Mouse (Mus musculus) kidney, postnatal 0 days (tissue): ENCODE data around the gene Lhcgr. TPM values are rescaled to one million over a fixed set of nuclear protein-coding genes. Genes with fewer than 3 reads are reported as not detected.

ENCODE experiments used
- ATAC-seq: fragments of 200-750 bp; cut with Nextera tagmentation; replicated peaks from 2 replicates; pipeline ENCODE4 v1.8.0; 2017; ENCODE audit warnings: low read depth, moderate number of reproducible peaks, moderate TSS enrichment, moderate library complexity; ENCODE audit not compliant: low FRiP score
- DNase-seq: peaks from one replicate; pipeline ENCODE4 v3.0.0-alpha.2; 2016; ENCODE audit warnings: low spot score
- H3K27ac ChIP-seq: fragments of 300-500 bp; sonication (generic); 2 replicates; pipeline ENCODE4 v1.5.1; 2014; ENCODE audit warnings: mild to moderate bottlenecking
- H3K27me3 ChIP-seq: fragments of 300-500 bp; sonication (generic); 2 replicates; pipeline ENCODE4 v1.6.1; 2014; ENCODE audit warnings: low read length, mixed read lengths; ENCODE audit not compliant: insufficient read depth
- H3K36me3 ChIP-seq: fragments of 300-500 bp; sonication (generic); 2 replicates; pipeline ENCODE4 v1.6.1; 2014; ENCODE audit warnings: low read length, mixed read lengths; ENCODE audit not compliant: insufficient read depth
- H3K4me1 ChIP-seq: fragments of 300-500 bp; sonication (generic); replicated peaks from 2 replicates; pipeline ENCODE4 v1.6.1; 2014; ENCODE audit warnings: antibody characterized with exemption, low read length, mixed read lengths; ENCODE audit not compliant: insufficient read depth
- H3K4me2 ChIP-seq: fragments of 300-500 bp; sonication (generic); 2 replicates; pipeline ENCODE4 v1.6.1; 2014; ENCODE audit warnings: mild to moderate bottlenecking, low read length, moderate library complexity, mixed read lengths
- H3K4me3 ChIP-seq: fragments of 300-500 bp; sonication (generic); replicated peaks from 2 replicates; pipeline ENCODE4 v1.5.1; 2014; ENCODE audit warnings: low read depth, low read length
- H3K9ac ChIP-seq: fragments of 300-500 bp; sonication (generic); 2 replicates; pipeline ENCODE4 v1.6.1; 2014; ENCODE audit warnings: low read depth, low read length
- H3K9me3 ChIP-seq: fragments of 300-500 bp; sonication (generic); replicated peaks from 2 replicates; pipeline ENCODE4 v1.6.1; 2016; ENCODE audit warnings: low read length, inconsistent platforms, mixed read lengths
- CTCF ChIP-seq: IDR thresholded peaks from 2 replicates; pipeline ENCODE4 v1.5.1; 2016; ENCODE audit warnings: antibody characterized with exemption, low read depth, mild to moderate bottlenecking, moderate library complexity
- WGBS: fragments of 180-500 bp; shearing (Covaris S2); extraction: QIAGEN DNeasy Blood & Tissue Kit; methylation state at CpG from one replicate; pipeline ENCODE4 v1.1.7; 2014; 5-methylcytosine and 5-hydroxymethylcytosine counted together
- polyA plus RNA-seq: library from polyadenylated mRNA; unstranded; fragments of >200 nt; fragmentation: Nextera tagmentation; extraction: Ambion mirVana; gene quantifications from 2 replicates; pipeline ENCODE4 v1.2.1, GENCODE M21; 2015

Lhcgr gene
- polyA plus RNA-seq, 1 experiment from 2014 or later: 0.14 TPM

DNA sequence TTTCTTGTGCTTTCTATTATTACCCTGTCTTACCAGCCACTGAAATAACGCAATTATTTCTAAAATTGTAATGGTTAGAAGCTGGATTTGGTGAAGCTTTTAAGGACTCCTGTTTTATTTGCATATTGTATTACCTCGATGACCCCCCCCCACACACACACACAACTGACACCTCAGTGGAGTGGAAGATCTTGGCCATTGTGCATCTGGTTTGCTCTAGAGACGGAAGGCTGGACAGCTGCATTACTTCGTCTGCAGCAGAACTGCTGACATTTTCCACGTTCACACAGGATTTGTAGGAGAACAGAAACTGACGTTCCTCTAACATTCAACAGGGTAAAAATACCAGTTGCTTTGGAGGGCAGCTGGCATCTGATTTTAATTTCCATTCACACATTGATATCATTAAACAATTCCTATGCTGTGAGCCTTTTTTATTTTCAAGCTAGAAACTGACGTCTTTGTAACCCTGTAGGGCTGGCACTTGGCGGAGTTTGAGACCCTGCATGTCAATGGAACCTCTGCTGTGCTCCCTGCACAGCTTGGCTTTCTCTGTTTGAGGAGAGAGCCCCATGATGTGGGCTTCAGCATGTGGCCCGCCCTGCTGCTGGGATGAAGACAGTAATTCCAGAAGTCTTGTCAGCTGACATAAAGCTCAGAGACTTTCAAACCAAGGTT is 95.0 kb downstream of the Lhcgr start:
- H3K4me2 ChIP-seq: no peak overlapping the region
- H3K27ac ChIP-seq: no peak overlapping the region

DNA sequence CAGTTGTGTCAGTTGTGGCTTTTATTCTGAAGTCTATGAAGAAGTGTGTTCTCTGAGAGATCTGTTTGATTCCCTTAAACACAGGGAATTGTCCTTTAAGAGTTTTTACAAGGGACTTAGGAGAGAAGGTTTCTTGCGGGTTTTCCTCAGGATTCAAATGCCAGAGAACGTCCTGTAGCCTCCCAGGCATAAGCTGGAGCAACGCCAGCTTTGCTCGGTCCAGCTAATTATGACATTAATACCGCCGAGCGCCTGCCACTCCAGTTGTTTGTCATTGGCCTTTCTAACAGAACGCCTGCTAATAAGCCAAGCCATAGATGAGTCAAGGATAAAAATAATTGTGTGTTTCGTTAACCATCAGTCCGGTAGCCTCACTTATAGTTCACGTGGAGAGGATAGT is 103.6 kb downstream of the Lhcgr start:
- Histone ChIP-seq H3K27ac (no peak overlapping the region), H3K36me3 (no peaks in the 10 kb centered on the region), H3K27me3 (no peaks in the 10 kb centered on the region), H3K4me1 (no peaks in the 10 kb centered on the region), H3K9me3 (no peaks in the 10 kb centered on the region), H3K9ac (no peak overlapping the region), H3K4me3 (no peak overlapping the region), H3K4me2 (no peak overlapping the region)
- ATAC-seq (no peak), DNase-seq (no peak)
- TF ChIP-seq CTCF: no peak
- WGBS: 62% methylated on average over 11 of the region's 11 CpGs

More for the DNA sequence above, 95.0 kb downstream of the Lhcgr start:
- Histone ChIP-seq H3K9me3 (no peaks in the 10 kb centered on the region), H3K36me3 (no peaks in the 10 kb centered on the region), H3K9ac (no peak overlapping the region), H3K27me3 (no peaks in the 10 kb centered on the region), H3K4me3 (no peak overlapping the region), H3K4me1 (no peaks in the 10 kb centered on the region)
- 55% methylated on average over 9 of the region's 9 CpGs for WGBS
- no peak for DNase-seq
- no peak for TF ChIP-seq CTCF
- ATAC-seq: no peak

DNA sequence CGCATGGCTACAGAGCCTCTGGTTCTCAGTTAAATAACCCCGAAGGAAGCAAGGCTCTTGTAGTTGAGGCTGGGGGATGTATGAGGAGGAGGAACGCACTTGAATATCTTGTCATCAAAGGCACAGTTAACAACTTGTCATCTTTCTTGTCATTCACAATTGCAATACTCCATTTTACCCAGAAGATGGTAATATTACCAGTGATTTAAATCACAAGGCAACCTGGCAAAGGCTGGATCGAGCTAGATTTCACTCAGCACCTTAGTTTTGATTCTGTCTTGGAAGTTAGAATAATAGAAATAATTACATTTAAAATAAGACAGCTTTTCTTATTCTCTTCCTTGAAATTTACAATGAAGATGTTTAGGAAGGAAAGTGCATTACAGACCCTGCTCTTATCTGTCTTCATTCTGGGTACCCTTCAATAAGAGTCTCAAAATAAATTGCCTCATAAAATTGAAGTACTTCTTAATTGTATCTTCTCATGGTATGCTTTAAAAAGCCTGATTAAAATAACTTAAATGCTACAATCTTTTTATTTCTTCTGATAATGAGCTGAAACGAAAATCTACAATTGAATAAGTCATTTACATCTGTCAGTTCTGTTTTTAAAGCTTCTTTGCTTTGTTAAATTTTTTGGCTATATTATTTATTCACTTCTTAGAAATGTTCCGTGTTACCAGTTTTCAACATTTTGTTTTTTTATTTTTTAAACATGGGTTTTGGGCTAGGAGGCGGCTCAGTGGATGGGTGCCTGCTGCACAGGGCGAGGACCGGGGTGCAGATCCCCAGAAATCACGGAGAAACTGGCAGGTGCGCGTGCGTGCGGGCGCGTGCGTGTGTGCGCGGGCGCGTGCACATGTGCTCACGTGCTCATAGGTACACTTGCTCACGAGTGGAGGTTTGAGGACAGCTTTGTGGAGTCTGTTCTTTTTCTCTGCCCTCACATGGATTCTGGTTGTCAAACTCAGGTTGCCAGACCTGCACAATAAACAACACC is 116.2 kb downstream of the Lhcgr start:
- Histone ChIP-seq H3K9ac (no peak overlapping the region), H3K4me2 (no peak overlapping the region), H3K4me3 (no peak overlapping the region), H3K9me3 (no peaks in the 10 kb centered on the region), H3K27ac (no peak overlapping the region), H3K36me3 (no peaks in the 10 kb centered on the region), H3K27me3 (no peaks in the 10 kb centered on the region), H3K4me1 (no peaks in the 10 kb centered on the region)
- 89% methylated on average over 23 of the region's 23 CpGs for WGBS
- ATAC-seq (no peak), DNase-seq (no peak)
- no peak; the same call in 1 of the 2 replicates for TF ChIP-seq CTCF

DNA sequence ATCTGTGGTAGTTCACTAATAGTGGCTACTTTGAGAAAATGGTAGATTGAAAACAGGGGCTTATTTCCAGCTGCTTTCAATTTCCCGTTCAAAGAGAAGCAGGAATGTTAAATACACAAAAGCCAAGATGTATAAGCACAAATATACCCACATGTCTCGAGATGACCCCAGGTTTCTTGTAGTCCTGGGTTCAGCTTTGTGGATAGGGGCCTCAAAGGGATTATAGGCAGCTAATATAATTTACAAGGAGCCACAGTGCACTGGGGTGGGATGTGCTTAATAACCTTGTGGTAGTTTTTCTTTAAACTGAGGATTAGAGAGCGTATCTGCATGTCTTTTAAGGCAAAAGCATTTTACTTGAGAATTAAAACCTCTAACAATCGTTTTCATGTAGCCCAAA is 121.0 kb downstream of the Lhcgr start:
- ATAC-seq: no peak

DNA sequence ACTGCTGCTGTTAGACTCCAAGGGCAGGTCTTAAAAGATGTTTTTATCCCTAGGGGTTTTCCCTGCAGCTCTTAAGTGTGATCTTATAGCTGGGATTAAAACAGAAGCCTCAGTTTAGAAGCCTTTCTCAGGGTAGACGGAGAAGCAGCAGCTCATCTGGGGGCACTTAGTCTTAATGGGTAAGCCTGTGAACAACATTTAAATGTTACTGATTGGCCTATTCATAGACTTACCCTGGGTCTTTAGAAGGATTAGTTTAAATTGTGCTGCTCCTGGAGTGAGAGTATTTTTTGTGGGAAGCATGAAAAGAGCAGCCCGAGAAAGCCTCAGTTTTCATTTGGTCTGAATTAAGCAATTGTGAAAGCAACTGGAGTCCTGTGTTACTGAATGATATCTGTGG is 121.9 kb downstream of the Lhcgr start:
- no peak for ATAC-seq
- WGBS: 81% methylated on average over 2 of the region's 2 CpGs
- Histone ChIP-seq H3K4me2 (no peak overlapping the region), H3K4me3 (no peak overlapping the region), H3K9me3 (no peaks in the 10 kb centered on the region), H3K27me3 (no peaks in the 10 kb centered on the region), H3K27ac (no peak overlapping the region), H3K36me3 (no peaks in the 10 kb centered on the region), H3K4me1 (no peaks in the 10 kb centered on the region), H3K9ac (no peak overlapping the region)
- TF ChIP-seq CTCF: no peak
- DNase-seq: no peak

More for the DNA sequence above, 121.0 kb downstream of the Lhcgr start:
- no peak overlapping the region for H3K9ac ChIP-seq
- no peak for TF ChIP-seq CTCF
- no peak overlapping the region for H3K27ac ChIP-seq
- H3K4me1 ChIP-seq: no peaks in the 10 kb centered on the region
- H3K36me3 ChIP-seq: no peaks in the 10 kb centered on the region
- no peak overlapping the region for H3K4me2 ChIP-seq
- H3K9me3 ChIP-seq: no peaks in the 10 kb centered on the region
- no peak for DNase-seq
- H3K27me3 ChIP-seq: no peaks in the 10 kb centered on the region
- H3K4me3 ChIP-seq: no peak overlapping the region
- 52% methylated on average over 4 of the region's 4 CpGs for WGBS

DNA sequence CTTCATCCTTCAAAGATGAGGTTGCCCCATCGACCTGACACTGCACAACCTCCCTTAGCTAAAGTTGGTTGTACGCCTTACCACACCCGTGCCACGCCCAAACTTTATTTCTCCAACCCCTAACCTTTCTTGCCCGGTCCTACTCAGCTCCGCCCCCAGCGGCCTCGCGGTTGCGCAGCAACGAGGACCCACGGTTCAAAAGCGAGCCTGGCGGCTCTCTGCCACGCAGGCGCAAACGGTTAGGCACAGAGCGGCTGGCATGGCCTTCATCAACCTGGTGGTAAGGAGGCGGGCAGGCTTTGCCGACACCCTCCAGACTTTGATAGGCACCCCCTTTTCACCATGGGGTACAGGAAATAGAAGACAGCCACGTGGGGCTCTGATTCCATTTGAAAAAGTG is 123.3 kb downstream of the Lhcgr start, which contains the start of gene Gtf2a1l:
TSS of gene Gtf2a1l (plus strand) at position 209 of the 400 bp plus-strand sequence.
- TF ChIP-seq CTCF: peak; percentile 20; the same call in 1 of the 2 replicates
- Histone ChIP-seq H3K9ac (no peak within 1 kb of the TSS), H3K36me3 (no peaks in the 10 kb centered on the region), H3K9me3 (no peaks in the 10 kb centered on the region), H3K4me2 (peak within 1 kb of the TSS; percentile 27), H3K4me3 (no peak within 1 kb of the TSS), H3K27ac (no peak within 1 kb of the TSS), H3K4me1 (no peaks in the 10 kb centered on the region), H3K27me3 (no peaks in the 10 kb centered on the region)
- WGBS: 33% methylated on average over 21 of the region's 21 CpGs
- ATAC-seq: 0 out of 2 replicates have a peak, but pooled peaks have one; percentile 25
- DNase-seq: no peak

Other genes starting within 250 kb of the Lhcgr start
- 8.0 and 8.3 TPM in 2 replicates for gene Ston1, start 194.3 kb downstream of the Lhcgr start, polyA plus RNA-seq
- 0.14 TPM in 1 of 2 replicates, not detected in the other for gene Gtf2a1l, start 123.3 kb downstream of the Lhcgr start, polyA plus RNA-seq